Comparison of ENCODE assay signal across 8 mouse cellular contexts in genomic region chr13:48968750-48969088, GRCm38 (mm10). TPM values are rescaled to one million over a fixed set of nuclear protein-coding genes. Genes with fewer than 3 reads are reported as not detected.
DNase-seq lines count a peak whose midpoint lies in the region; ATAC-seq and TF ChIP-seq lines count a peak whose summit lies in the region.

No protein-coding gene starts in this region.

- TF ChIP-seq CTCF in liver, adult 2 months (IDR thresholded peaks at IDR 0.05; ENCODE audit: low read depth, low read length): no peak

- peak overlapping the region; percentile 94 for H3K9ac ChIP-seq in liver, adult 2 months (ENCODE audit: low read depth, low read length)
- H3K9ac ChIP-seq in embryonic facial prominence, embryonic 14.5 days (ENCODE audit: low read depth, low read length): peak overlapping the region; percentile 97
- H3K9ac ChIP-seq in neural tube, embryonic 14.5 days (replicated peaks; ENCODE audit: low read depth, low read length): peak overlapping the region; percentile 89

- H3K79me2 ChIP-seq in liver, adult 2 months (ENCODE audit: control insufficient read depth, insufficient read depth, low read length): peaks cover 33% of the 10 kb centered on the region

- peak overlapping the region; percentile 93 for H3K4me2 ChIP-seq in embryonic facial prominence, embryonic 14.5 days (ENCODE audit: low read depth, low read length)
- peak overlapping the region; percentile 58 for H3K4me2 ChIP-seq in neural tube, embryonic 14.5 days (ENCODE audit: low read depth, low read length)

- peak; percentile 82 for DNase-seq in liver, adult 2 months (ENCODE audit: extremely low read depth, low read depth, low spot score)
- no peak for DNase-seq in liver
- no peak for DNase-seq in embryonic facial prominence, embryonic 14.5 days (ENCODE audit: low spot score)
- DNase-seq in limb, embryonic 10.5 days (ENCODE audit: low spot score): no peak
- DNase-seq in right cerebral cortex, postnatal 25 days: no peak
- no peak for DNase-seq in adrenal gland, adult 2 months
- no peak for DNase-seq in right cerebral cortex, postnatal 10 days (ENCODE audit: low spot score in 2 of 2)

- H3K4me3 ChIP-seq in liver, adult 2 months (ENCODE audit: insufficient read depth, low read depth, low read length): peak overlapping the region; percentile 69
- H3K4me3 ChIP-seq in embryonic facial prominence, embryonic 14.5 days (ENCODE audit: low read depth, low read length): peak overlapping the region; percentile 91
- peak overlapping the region; percentile 92 for H3K4me3 ChIP-seq in limb, embryonic 10.5 days
- peak overlapping the region; percentile 84 for H3K4me3 ChIP-seq in neural tube, embryonic 14.5 days (ENCODE audit: low read depth, low read length)

- no peak for TF ChIP-seq POLR2A in liver, adult 2 months (IDR thresholded peaks at IDR 0.05; ENCODE audit: extremely low read depth, insufficient read depth, low read length)

- no peaks in the 10 kb centered on the region for H3K36me3 ChIP-seq in liver, adult 2 months (ENCODE audit: control insufficient read depth, insufficient read depth, low read length)
- H3K36me3 ChIP-seq in embryonic facial prominence, embryonic 14.5 days (ENCODE audit: control insufficient read depth, insufficient read depth, low read length): 0 out of 2 replicates have a peak, but pooled peaks cover 5% of the 10 kb centered on the region
- H3K36me3 ChIP-seq in limb, embryonic 10.5 days: peaks cover 6% of the 10 kb centered on the region; the same call in 1 of the 2 replicates
- no peaks in the 10 kb centered on the region for H3K36me3 ChIP-seq in neural tube, embryonic 14.5 days (ENCODE audit: control insufficient read depth, insufficient read depth, low read length)

- peak overlapping the region; percentile 94 for H3K27ac ChIP-seq in liver, adult 2 months (replicated peaks; ENCODE audit: insufficient read depth, low read depth, low read length)
- peak overlapping the region; percentile 97 for H3K27ac ChIP-seq in embryonic facial prominence, embryonic 14.5 days (replicated peaks; ENCODE audit: low read depth, low read length)
- peak overlapping the region; percentile 98 for H3K27ac ChIP-seq in limb, embryonic 10.5 days
- H3K27ac ChIP-seq in neural tube, embryonic 14.5 days (ENCODE audit: low read depth, low read length): peak overlapping the region; percentile 95

- H3K4me1 ChIP-seq in liver, adult 2 months (ENCODE audit: control insufficient read depth, insufficient read depth, low read length): peaks cover 23% of the 10 kb centered on the region
- H3K4me1 ChIP-seq in embryonic facial prominence, embryonic 14.5 days (ENCODE audit: control insufficient read depth, insufficient read depth, low read length): peaks cover 28% of the 10 kb centered on the region
- H3K4me1 ChIP-seq in limb, embryonic 10.5 days: peaks cover 49% of the 10 kb centered on the region
- peaks cover 24% of the 10 kb centered on the region for H3K4me1 ChIP-seq in neural tube, embryonic 14.5 days (ENCODE audit: control insufficient read depth, insufficient read depth, low read length)

- no peaks in the 10 kb centered on the region for H3K27me3 ChIP-seq in liver, adult 2 months (ENCODE audit: control insufficient read depth, insufficient read depth, low read length)
- no peaks in the 10 kb centered on the region for H3K27me3 ChIP-seq in embryonic facial prominence, embryonic 14.5 days (replicated peaks; ENCODE audit: control insufficient read depth, insufficient read depth, low read length)
- H3K27me3 ChIP-seq in limb, embryonic 10.5 days (ENCODE audit: low read depth, poor library complexity, severe bottlenecking): no peaks in the 10 kb centered on the region
- no peaks in the 10 kb centered on the region for H3K27me3 ChIP-seq in neural tube, embryonic 14.5 days (ENCODE audit: control insufficient read depth, insufficient read depth, low read length)

- ATAC-seq in embryonic facial prominence, embryonic 14.5 days (ENCODE audit: low read depth): no peak
- ATAC-seq in neural tube, embryonic 14.5 days (ENCODE audit: low read depth): no peak

- WGBS in liver, adult 2 months: 5% methylated on average over 7 of the region's 7 CpGs
- WGBS in embryonic facial prominence, embryonic 14.5 days: 9% methylated on average over 7 of the region's 7 CpGs
- 17% methylated on average over 7 of the region's 7 CpGs for WGBS in limb, embryonic 10.5 days
- 17% methylated on average over 7 of the region's 7 CpGs for WGBS in neural tube, embryonic 14.5 days

- no peaks in the 10 kb centered on the region for H3K9me3 ChIP-seq in embryonic facial prominence, embryonic 14.5 days (ENCODE audit: control insufficient read depth, low read length)
- no peaks in the 10 kb centered on the region for H3K9me3 ChIP-seq in limb, embryonic 10.5 days (replicated peaks)
- no peaks in the 10 kb centered on the region for H3K9me3 ChIP-seq in neural tube, embryonic 14.5 days (ENCODE audit: control insufficient read depth, low read length)

RNA-seq across cellular contexts. Expression of gene Fam120a, which starts 0.9 kb away (rescaled TPM):
- total RNA-seq in liver, adult 2 months (2014; rRNA removed): 45.1 and 59.3 TPM in 2 replicates
- polyA plus RNA-seq in liver, adult 2 months (2012; rRNA removed): 40.1 and 40.6 TPM in 2 replicates
- 38.3 and 39.7 TPM in 2 replicates for polyA plus RNA-seq in embryonic facial prominence, embryonic 14.5 days (2014; fragmentation: Nextera tagmentation; extraction: Ambion mirVana)
- polyA plus RNA-seq in limb, embryonic 10.5 days (2016; fragmentation: Nextera tagmentation; extraction: Ambion mirVana): 15.3 and 16.7 TPM in 2 replicates
- polyA plus RNA-seq in neural tube, embryonic 14.5 days (2014; fragmentation: Nextera tagmentation; extraction: Ambion mirVana): 16.5 and 18.4 TPM in 2 replicates
- 100 to 1,000 TPM; 160 to 173 TPM for total RNA-seq in adrenal gland, adult 2 months (2021)
- 76.8 and 86.1 TPM in 2 replicates for polyA plus RNA-seq in adrenal gland, adult 2 months (2012; rRNA removed)
